Comparison of ENCODE assay signal across 9 mouse cellular contexts in genomic region chr11:113797014-113797983, GRCm38 (mm10). TPM values are rescaled to one million over a fixed set of nuclear protein-coding genes. Genes with fewer than 3 reads are reported as not detected.
A peak's percentile ranks its signal among the peaks of the same experiment; 100 is the strongest.
DNase-seq lines count a peak whose midpoint lies in the region; ATAC-seq lines count a peak whose summit lies in the region.
"Had no signal": no experiment of that assay in that cellular context is flagged by ENCODE, and none has a peak within 500 bp of the region (broad histone marks: within the 10 kb centered on the region; RNA-seq: fewer than 3 reads in every experiment).

No protein-coding gene starts in this region.

- no peaks in the 10 kb centered on the region for H3K9me3 ChIP-seq in liver, embryonic 12.5 days (replicated peaks)
- no peaks in the 10 kb centered on the region for H3K9me3 ChIP-seq in hindbrain, embryonic 14.5 days (ENCODE audit: control insufficient read depth, low read length)
- no peaks in the 10 kb centered on the region for H3K9me3 ChIP-seq in neural tube, embryonic 14.5 days (ENCODE audit: control insufficient read depth, low read length)

- peaks cover 29% of the 10 kb centered on the region for H3K27me3 ChIP-seq in liver, embryonic 12.5 days (replicated peaks)
- H3K27me3 ChIP-seq in hindbrain, embryonic 14.5 days (ENCODE audit: control insufficient read depth, insufficient read depth, low read length), result no peaks in the 10 kb centered on the region; the same call in 1 of the 2 replicates
- H3K27me3 ChIP-seq in neural tube, embryonic 14.5 days (ENCODE audit: control insufficient read depth, insufficient read depth, low read length), result no peaks in the 10 kb centered on the region

- H3K27ac ChIP-seq in liver, embryonic 12.5 days, result peak overlapping the region; percentile 45; the same call in 1 of the 2 replicates
- 0 out of 2 replicates have a peak overlapping the region, but pooled peaks have one; percentile 47 for H3K27ac ChIP-seq in hindbrain, embryonic 14.5 days
- no peak overlapping the region for H3K27ac ChIP-seq in neural tube, embryonic 14.5 days (ENCODE audit: low read depth, low read length)

- peak; percentile 52 for DNase-seq in cerebellum, adult 11-12 months
- DNase-seq in liver, result no peak
- no peak for DNase-seq in hindbrain, embryonic 14.5 days (ENCODE audit: low spot score)
- no peak for DNase-seq in left cerebral cortex, postnatal 25 days (ENCODE audit: low spot score in 2 of 2)
- DNase-seq: kidney, adult 2 months had no signal

- intact Hi-C loops in left cerebral cortex, postnatal 25 days (cut with DNase I), result no loop called here

- 52% methylated on average over 19 of the region's 19 CpGs for WGBS in liver, embryonic 12.5 days (ENCODE audit: insufficient replicate concordance)
- WGBS in hindbrain, embryonic 14.5 days, result 51% methylated on average over 19 of the region's 19 CpGs
- 61% methylated on average over 19 of the region's 19 CpGs for WGBS in neural tube, embryonic 14.5 days

- ATAC-seq in cerebellum, adult (ENCODE audit: insufficient number of reproducible peaks, low FRiP score, low TSS enrichment), result no peak
- ATAC-seq in liver, embryonic 12.5 days, result no peak
- ATAC-seq in hindbrain, embryonic 14.5 days (ENCODE audit: low FRiP score), result no peak
- peak; percentile 26; the same call in 1 of the 2 replicates for ATAC-seq in neural tube, embryonic 14.5 days (ENCODE audit: low read depth)
- no peak for ATAC-seq in activated CD4-positive, CD25-positive, alpha-beta regulatory T cell, adult 4 months

- H3K4me1 ChIP-seq in liver, embryonic 12.5 days, result peaks cover 57% of the 10 kb centered on the region
- peaks cover 11% of the 10 kb centered on the region for H3K4me1 ChIP-seq in hindbrain, embryonic 14.5 days (replicated peaks; ENCODE audit: control insufficient read depth, insufficient read depth, low read length)
- H3K4me1 ChIP-seq in neural tube, embryonic 14.5 days (ENCODE audit: control insufficient read depth, insufficient read depth, low read length), result no peaks in the 10 kb centered on the region

- H3K4me3 ChIP-seq in liver, embryonic 12.5 days, result no peak overlapping the region
- H3K4me3 ChIP-seq in hindbrain, embryonic 14.5 days (replicated peaks; ENCODE audit: low read length), result no peak overlapping the region
- no peak overlapping the region for H3K4me3 ChIP-seq in neural tube, embryonic 14.5 days (ENCODE audit: low read depth, low read length)

- no peak overlapping the region for H3K4me2 ChIP-seq in liver, embryonic 12.5 days
- H3K4me2 ChIP-seq in hindbrain, embryonic 14.5 days (replicated peaks), result no peak overlapping the region
- no peak overlapping the region for H3K4me2 ChIP-seq in neural tube, embryonic 14.5 days (ENCODE audit: low read depth, low read length)

- no peak overlapping the region for H3K9ac ChIP-seq in liver, embryonic 12.5 days
- H3K9ac ChIP-seq in hindbrain, embryonic 14.5 days, result no peak overlapping the region; the same call in 1 of the 2 replicates
- no peak overlapping the region for H3K9ac ChIP-seq in neural tube, embryonic 14.5 days (replicated peaks; ENCODE audit: low read depth, low read length)

- 0 out of 2 replicates have a peak, but pooled peaks cover 9% of the 10 kb centered on the region for H3K36me3 ChIP-seq in liver, embryonic 12.5 days
- H3K36me3 ChIP-seq in hindbrain, embryonic 14.5 days (replicated peaks; ENCODE audit: control insufficient read depth, insufficient read depth), result peaks cover 8% of the 10 kb centered on the region; the same call in 1 of the 2 replicates
- no peaks in the 10 kb centered on the region for H3K36me3 ChIP-seq in neural tube, embryonic 14.5 days (ENCODE audit: control insufficient read depth, insufficient read depth, low read length)

RNA-seq across cellular contexts. Expression of gene Cdc42ep4, which starts 45.6 kb away (rescaled TPM):
- polyA plus RNA-seq in liver, embryonic 12.5 days (2016; fragmentation: Nextera tagmentation; extraction: Ambion mirVana), result 21.1 and 21.9 TPM in 2 replicates
- polyA plus RNA-seq in hindbrain, embryonic 14.5 days (2014; fragmentation: Nextera tagmentation; extraction: Ambion mirVana), result 42.0 and 43.8 TPM in 2 replicates
- 37.0 and 41.4 TPM in 2 replicates for polyA plus RNA-seq in neural tube, embryonic 14.5 days (2014; fragmentation: Nextera tagmentation; extraction: Ambion mirVana)
- 1 to 10 TPM; 2.4 to 2.5 TPM for polyA plus RNA-seq in activated CD4-positive, CD25-positive, alpha-beta regulatory T cell, adult 4 months (2017; shearing (Covaris generic))
- total RNA-seq in left cerebral cortex, postnatal 25 days (2021), result 10 to 100 TPM; 26.7 to 31.7 TPM
